Mouse (Mus musculus) lung, adult 18-20 months (tissue): ENCODE measurements at regions not wholly inside any gene's neighbourhood (a gene's known extent, or its start where the extent isn't known, plus 50 kb on each side); places are given as distances from the start of the nearest gene placed in this dataset.
A peak's percentile ranks its signal among the peaks of the same experiment; 100 is the strongest.

Experiments
- DNase-seq, 2 experiments: peaks; one replicate each; pipeline ENCODE4 v3.0.0; 2022; ENCODE audit warnings: mixed read lengths in 2 of 2

DNA sequence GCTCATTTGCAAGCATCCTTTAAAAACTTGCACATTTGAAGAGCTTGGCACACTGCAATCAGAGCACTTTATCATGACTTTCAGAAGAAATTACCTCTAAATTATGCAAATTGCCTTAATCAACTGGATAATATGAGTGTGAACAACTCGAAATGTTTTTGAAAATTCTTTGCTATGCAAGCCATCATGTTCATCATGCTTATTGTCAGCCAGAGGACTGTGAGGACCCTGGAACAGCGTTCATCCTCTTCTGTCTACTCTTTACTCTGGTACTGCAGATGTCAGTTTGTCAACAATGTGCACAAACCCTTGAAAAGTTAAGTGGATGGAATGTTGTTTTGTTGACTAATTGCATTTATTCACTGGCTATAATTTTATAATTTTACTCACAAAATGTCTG lies 1899.9 kb upstream of the Slc39a10 start:
- DNase-seq, result no peak

- no peak for DNase-seq
Observed at GRCm38 (mm10) chr1:48753252-48753755, 1860.7 kb upstream of the Slc39a10 start.

DNA sequence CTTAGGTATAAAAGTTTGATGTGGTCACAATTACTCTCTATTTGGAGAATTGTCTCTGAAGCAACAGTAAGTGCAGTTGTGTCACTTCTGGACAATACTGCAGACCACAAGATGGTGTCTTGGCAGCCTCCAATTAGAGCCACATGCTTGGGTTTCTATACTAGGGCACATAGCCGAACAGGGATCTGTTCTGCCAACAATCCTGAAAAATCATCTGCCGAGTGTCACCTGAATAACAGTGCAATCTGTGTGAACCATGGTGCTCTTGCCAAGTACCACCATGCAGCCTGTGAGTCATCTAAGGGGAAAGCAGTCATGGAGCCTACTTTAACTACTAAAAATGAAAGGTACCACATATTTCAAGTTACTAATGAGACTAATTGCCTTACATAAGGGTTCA lies 1840.9 kb upstream of the Slc39a10 start:
- DNase-seq, result no peak

GRCm38 (mm10) chr1:48708606-48709005 lies 1816.0 kb upstream of the Slc39a10 start:
- peak; percentile 12 to 32 for DNase-seq
